9 mouse cellular contexts compared by ENCODE assay signal in genomic region chr1:126829031-126829430, GRCm38 (mm10). TPM values are rescaled to one million over a fixed set of nuclear protein-coding genes. Genes with fewer than 3 reads are reported as not detected.
DNase-seq lines count a peak whose midpoint lies in the region; ATAC-seq and TF ChIP-seq lines count a peak whose summit lies in the region.
"Had no signal": no experiment of that assay in that cellular context is flagged by ENCODE, and none has a peak within 500 bp of the region (broad histone marks: within the 10 kb centered on the region; RNA-seq: fewer than 3 reads in every experiment).

No protein-coding gene starts in this region.

- peak overlapping the region; percentile 69 for H3K4me2 ChIP-seq in embryonic facial prominence, embryonic 13.5 days
- H3K4me2 ChIP-seq in liver, postnatal 0 days (ENCODE audit: low read depth, low read length), result no peak overlapping the region
- H3K4me2 ChIP-seq in limb, embryonic 14.5 days (replicated peaks; ENCODE audit: low read depth, low read length, severe bottlenecking), result peak overlapping the region; percentile 35
- H3K4me2 ChIP-seq in neural tube, embryonic 14.5 days (ENCODE audit: low read depth, low read length), result peak overlapping the region; percentile 26; the same call in 1 of the 2 replicates

- H3K9ac ChIP-seq in embryonic facial prominence, embryonic 13.5 days, result no peak overlapping the region
- H3K9ac ChIP-seq in liver, adult 2 months (ENCODE audit: low read depth, low read length), result no peak overlapping the region
- no peak overlapping the region for H3K9ac ChIP-seq in liver, postnatal 0 days (replicated peaks)
- no peak overlapping the region; the same call in 1 of the 2 replicates for H3K9ac ChIP-seq in limb, embryonic 14.5 days (ENCODE audit: low read depth, low read length, severe bottlenecking)
- H3K9ac ChIP-seq in neural tube, embryonic 14.5 days (replicated peaks; ENCODE audit: low read depth, low read length), result no peak overlapping the region
- H3K9ac ChIP-seq: stomach, embryonic 15.5 days had no signal

- WGBS in embryonic facial prominence, embryonic 13.5 days, result 64% methylated on average over 9 of the region's 9 CpGs
- 81% methylated on average over 9 of the region's 9 CpGs for WGBS in embryonic facial prominence, embryonic 10.5 days
- 33% methylated on average over 9 of the region's 9 CpGs for WGBS in liver, adult 2 months
- WGBS in liver, postnatal 0 days (ENCODE audit: insufficient replicate concordance), result 73% methylated on average over 9 of the region's 9 CpGs
- 45% methylated on average over 9 of the region's 9 CpGs for WGBS in limb, embryonic 14.5 days
- 48% methylated on average over 9 of the region's 9 CpGs for WGBS in neural tube, embryonic 14.5 days
- 86% methylated on average over 9 of the region's 9 CpGs for WGBS in thymus, adult 2 months

- ATAC-seq in embryonic facial prominence, embryonic 13.5 days (ENCODE audit: insufficient number of reproducible peaks, insufficient read depth, low FRiP score, low TSS enrichment, low read depth), result no peak
- no peak for ATAC-seq in liver, postnatal 0 days
- ATAC-seq in limb, embryonic 14.5 days (ENCODE audit: low FRiP score, low read depth), result peak; percentile 16; the same call in 1 of the 2 replicates
- ATAC-seq in neural tube, embryonic 14.5 days (ENCODE audit: low read depth), result no peak

- H3K79me2 ChIP-seq in liver, adult 2 months (ENCODE audit: control insufficient read depth, insufficient read depth, low read length), result no peaks in the 10 kb centered on the region

- no peak overlapping the region for H3K27ac ChIP-seq in embryonic facial prominence, embryonic 13.5 days
- no peak overlapping the region for H3K27ac ChIP-seq in embryonic facial prominence, embryonic 10.5 days (replicated peaks)
- H3K27ac ChIP-seq in liver, adult 2 months (replicated peaks; ENCODE audit: insufficient read depth, low read depth, low read length), result no peak overlapping the region
- no peak overlapping the region for H3K27ac ChIP-seq in liver, postnatal 0 days (ENCODE audit: low read depth)
- peak overlapping the region; percentile 74 for H3K27ac ChIP-seq in limb, embryonic 14.5 days (replicated peaks; ENCODE audit: low read depth, low read length)
- no peak overlapping the region for H3K27ac ChIP-seq in neural tube, embryonic 14.5 days (ENCODE audit: low read depth, low read length)
- no peak overlapping the region for H3K27ac ChIP-seq in thymus, adult 2 months (ENCODE audit: control insufficient read depth, insufficient read depth, low read length)
- H3K27ac ChIP-seq: stomach, embryonic 15.5 days had no signal

- no peaks in the 10 kb centered on the region for H3K9me3 ChIP-seq in embryonic facial prominence, embryonic 13.5 days
- H3K9me3 ChIP-seq in embryonic facial prominence, embryonic 10.5 days, result no peaks in the 10 kb centered on the region
- H3K9me3 ChIP-seq in liver, postnatal 0 days (ENCODE audit: low read length), result no peaks in the 10 kb centered on the region
- H3K9me3 ChIP-seq in limb, embryonic 14.5 days (ENCODE audit: control insufficient read depth, low read length), result no peaks in the 10 kb centered on the region
- H3K9me3 ChIP-seq in neural tube, embryonic 14.5 days (ENCODE audit: control insufficient read depth, low read length), result no peaks in the 10 kb centered on the region
- H3K9me3 ChIP-seq: stomach, embryonic 15.5 days had no signal

- H3K4me1 ChIP-seq in embryonic facial prominence, embryonic 13.5 days, result peaks cover 20% of the 10 kb centered on the region
- peaks cover 25% of the 10 kb centered on the region for H3K4me1 ChIP-seq in embryonic facial prominence, embryonic 10.5 days
- peaks cover 10% of the 10 kb centered on the region for H3K4me1 ChIP-seq in liver, adult 2 months (ENCODE audit: control insufficient read depth, insufficient read depth, low read length)
- peaks cover 8% of the 10 kb centered on the region for H3K4me1 ChIP-seq in liver, postnatal 0 days (ENCODE audit: insufficient read depth)
- H3K4me1 ChIP-seq in limb, embryonic 14.5 days (ENCODE audit: control insufficient read depth, insufficient read depth, low read length), result peaks cover 18% of the 10 kb centered on the region
- H3K4me1 ChIP-seq in neural tube, embryonic 14.5 days (ENCODE audit: control insufficient read depth, insufficient read depth, low read length), result peaks cover 4% of the 10 kb centered on the region; the same call in 1 of the 2 replicates
- peaks cover 10% of the 10 kb centered on the region for H3K4me1 ChIP-seq in thymus, adult 2 months (replicated peaks; ENCODE audit: control insufficient read depth, insufficient read depth, low read length)

- H3K27me3 ChIP-seq in embryonic facial prominence, embryonic 13.5 days, result peaks cover 21% of the 10 kb centered on the region
- peaks cover 47% of the 10 kb centered on the region for H3K27me3 ChIP-seq in embryonic facial prominence, embryonic 10.5 days (replicated peaks; ENCODE audit: low read depth, poor library complexity, severe bottlenecking)
- peaks cover 5% of the 10 kb centered on the region; the same call in 1 of the 2 replicates for H3K27me3 ChIP-seq in liver, adult 2 months (ENCODE audit: control insufficient read depth, insufficient read depth, low read length)
- peaks cover 8% of the 10 kb centered on the region for H3K27me3 ChIP-seq in liver, postnatal 0 days (ENCODE audit: insufficient read depth, low read length)
- no peaks in the 10 kb centered on the region for H3K27me3 ChIP-seq in limb, embryonic 14.5 days (ENCODE audit: control insufficient read depth, insufficient read depth, low read length)
- no peaks in the 10 kb centered on the region for H3K27me3 ChIP-seq in neural tube, embryonic 14.5 days (ENCODE audit: control insufficient read depth, insufficient read depth, low read length)
- no peaks in the 10 kb centered on the region for H3K27me3 ChIP-seq in thymus, adult 2 months (ENCODE audit: control insufficient read depth, insufficient read depth, low read length)

- H3K4me3 ChIP-seq in embryonic facial prominence, embryonic 13.5 days, result peak overlapping the region; percentile 19; the same call in 1 of the 2 replicates
- no peak overlapping the region; the same call in 1 of the 2 replicates for H3K4me3 ChIP-seq in embryonic facial prominence, embryonic 10.5 days
- no peak overlapping the region for H3K4me3 ChIP-seq in liver, adult 2 months (ENCODE audit: insufficient read depth, low read depth, low read length)
- no peak overlapping the region for H3K4me3 ChIP-seq in liver, postnatal 0 days (ENCODE audit: low read depth, low read length)
- peak overlapping the region; percentile 42 for H3K4me3 ChIP-seq in limb, embryonic 14.5 days (replicated peaks; ENCODE audit: low read length)
- peak overlapping the region; percentile 17; the same call in 1 of the 2 replicates for H3K4me3 ChIP-seq in neural tube, embryonic 14.5 days (ENCODE audit: low read depth, low read length)
- no peak overlapping the region for H3K4me3 ChIP-seq in thymus, adult 2 months (ENCODE audit: control insufficient read depth, insufficient read depth, low read length)

- no peak for TF ChIP-seq POLR2A in liver, adult 2 months (IDR thresholded peaks at IDR 0.05; ENCODE audit: extremely low read depth, insufficient read depth, low read length)
- no peak for TF ChIP-seq POLR2A in limb, embryonic 14.5 days (IDR thresholded peaks at IDR 0.05; ENCODE audit: borderline replicate concordance, extremely low read depth, insufficient read depth, insufficient read length)
- no peak for TF ChIP-seq POLR2A in thymus, adult 2 months (IDR thresholded peaks at IDR 0.05; ENCODE audit: control insufficient read depth, extremely low read depth, insufficient read depth, low read length, poor library complexity)

- DNase-seq in embryonic facial prominence, embryonic 10.5 days (ENCODE audit: low spot score), result no peak
- DNase-seq in liver, adult 2 months (ENCODE audit: extremely low read depth, low read depth, low spot score), result peak; percentile 77
- no peak for DNase-seq in liver, postnatal 0 days
- peak; percentile 45 for DNase-seq in limb, embryonic 14.5 days (ENCODE audit: low spot score)
- no peak for DNase-seq in thymus, adult 2 months
- DNase-seq in ovary, adult 18-20 months (ENCODE audit: low spot score), result no peak

- TF ChIP-seq EP300 in liver, postnatal 0 days (IDR thresholded peaks at IDR 0.05; ENCODE audit: low read depth), result no peak

- no peak for TF ChIP-seq CTCF in liver, adult 2 months (IDR thresholded peaks at IDR 0.05; ENCODE audit: low read depth, low read length)
- no peak for TF ChIP-seq CTCF in liver, postnatal 0 days (IDR thresholded peaks at IDR 0.05; ENCODE audit: low read depth)
- no peak for TF ChIP-seq CTCF in thymus, adult 2 months (IDR thresholded peaks at IDR 0.05; ENCODE audit: borderline replicate concordance, control insufficient read depth, extremely low read depth, insufficient read depth, low read length, poor library complexity)

- H3K36me3 ChIP-seq in embryonic facial prominence, embryonic 13.5 days, result no peaks in the 10 kb centered on the region
- H3K36me3 ChIP-seq in embryonic facial prominence, embryonic 10.5 days (replicated peaks), result no peaks in the 10 kb centered on the region
- no peaks in the 10 kb centered on the region for H3K36me3 ChIP-seq in liver, adult 2 months (ENCODE audit: control insufficient read depth, insufficient read depth, low read length)
- H3K36me3 ChIP-seq in liver, postnatal 0 days (replicated peaks; ENCODE audit: insufficient read depth, low read length), result no peaks in the 10 kb centered on the region
- no peaks in the 10 kb centered on the region for H3K36me3 ChIP-seq in limb, embryonic 14.5 days (ENCODE audit: control insufficient read depth, insufficient read depth, low read length)
- no peaks in the 10 kb centered on the region for H3K36me3 ChIP-seq in neural tube, embryonic 14.5 days (ENCODE audit: control insufficient read depth, insufficient read depth, low read length)
- no peaks in the 10 kb centered on the region for H3K36me3 ChIP-seq in thymus, adult 2 months (ENCODE audit: control insufficient read depth, insufficient read depth, low read length)
- H3K36me3 ChIP-seq: stomach, embryonic 15.5 days had no signal

RNA-seq across cellular contexts. Expression of gene Nckap5, which starts 1.6 kb away (rescaled TPM):
- polyA plus RNA-seq in embryonic facial prominence, embryonic 13.5 days (2015; fragmentation: Nextera tagmentation; extraction: Ambion mirVana), result 11.3 and 13.3 TPM in 2 replicates
- 6.9 and 10.4 TPM in 2 replicates for polyA plus RNA-seq in embryonic facial prominence, embryonic 10.5 days (2016; fragmentation: Nextera tagmentation; extraction: Ambion mirVana)
- 0.37 and 0.40 TPM in 2 replicates for total RNA-seq in liver, adult 2 months (2014; rRNA removed)
- 0.17 and 0.70 TPM in 2 replicates for polyA plus RNA-seq in liver, adult 2 months (2012; rRNA removed)
- 1.1 and 1.4 TPM in 2 replicates for polyA plus RNA-seq in liver, postnatal 0 days (2015; fragmentation: Nextera tagmentation; extraction: Ambion mirVana)
- polyA plus RNA-seq in limb, embryonic 14.5 days (2012; rRNA removed), result 6.3 and 6.8 TPM in 2 replicates
- polyA plus RNA-seq in limb, embryonic 14.5 days (2014; fragmentation: Nextera tagmentation; extraction: Ambion mirVana), result 14.9 and 15.7 TPM in 2 replicates
- polyA plus RNA-seq in neural tube, embryonic 14.5 days (2014; fragmentation: Nextera tagmentation; extraction: Ambion mirVana), result 19.0 and 22.4 TPM in 2 replicates
- polyA plus RNA-seq in thymus, adult 2 months (2012; rRNA removed), result 0.23 and 0.50 TPM in 2 replicates

Comparison
In these comparisons a context has a peak if more than half of its experiments do, and no peak if none do; other contexts are left out.
1. H3K4me3 ChIP-seq: peak in embryonic facial prominence, embryonic 13.5 days (single experiment), limb, embryonic 14.5 days (single experiment) and neural tube, embryonic 14.5 days (single experiment); none in embryonic facial prominence, embryonic 10.5 days (single experiment), liver, adult 2 months (single experiment), liver, postnatal 0 days (single experiment) and thymus, adult 2 months (single experiment).
2. DNase-seq: peak in liver, adult 2 months (single experiment) and limb, embryonic 14.5 days (single experiment); none in embryonic facial prominence, embryonic 10.5 days (single experiment), liver, postnatal 0 days (single experiment), thymus, adult 2 months (single experiment) and ovary, adult 18-20 months (single experiment).